Mouse (Mus musculus) lung, postnatal 36 days (tissue): Measurements from ENCODE around the gene Gpr152.

Source experiments
- DNase-seq: peaks from one replicate; pipeline ENCODE4 v3.0.0; 2022; ENCODE audit warnings: mixed read lengths

The Gpr152 gene

DNA sequence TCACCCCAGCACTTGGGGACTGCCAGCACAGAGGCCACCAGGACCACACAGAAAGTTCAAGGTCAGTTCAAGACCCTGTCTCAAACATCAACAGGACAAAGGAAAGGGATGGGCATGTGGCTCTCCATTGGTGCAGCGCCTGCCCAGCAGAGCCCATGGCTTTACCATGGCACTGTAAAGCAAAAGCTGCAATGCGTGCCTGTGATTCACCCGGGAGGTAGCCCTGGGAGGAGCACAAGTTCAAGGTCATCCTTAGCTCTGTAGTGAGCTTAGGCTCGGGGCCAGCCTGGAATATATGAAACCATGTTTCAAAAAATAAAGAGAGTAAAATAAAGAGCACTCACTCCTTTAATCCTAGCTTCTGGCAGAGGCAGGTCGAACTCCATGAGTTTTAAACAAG, 12.3 kb downstream of the Gpr152 start:
- no peak for DNase-seq

- no peak for DNase-seq
Observed at GRCm38 (mm10) chr19:4152445-4153231, 13.1 kb downstream of the Gpr152 start.

DNA sequence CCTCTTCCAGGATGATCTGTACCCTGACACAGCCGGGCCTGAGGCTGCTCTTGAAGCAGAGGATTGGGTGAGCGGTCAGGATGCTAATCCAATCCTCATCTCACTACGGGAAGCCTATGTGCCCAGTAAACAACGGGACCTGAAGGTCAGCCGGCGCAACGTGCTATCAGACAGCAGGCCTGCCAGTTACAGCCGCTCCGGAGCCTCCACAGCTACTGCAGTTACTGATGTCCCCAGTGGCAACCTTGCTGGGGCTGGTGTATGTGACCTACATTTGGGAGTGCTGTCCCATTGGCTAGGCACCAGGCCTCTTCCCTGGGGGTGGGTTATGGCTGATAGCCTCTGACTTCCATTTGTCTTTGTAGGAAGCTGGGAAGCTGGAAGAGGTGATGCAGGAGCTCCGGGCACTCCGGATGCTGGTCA, 13.7 kb downstream of the Gpr152 start, which contains the start of gene Ptprcap:
TSS of gene Ptprcap (plus strand) at position 373 of the 423 bp plus-strand sequence.
- no peak for DNase-seq

DNA sequence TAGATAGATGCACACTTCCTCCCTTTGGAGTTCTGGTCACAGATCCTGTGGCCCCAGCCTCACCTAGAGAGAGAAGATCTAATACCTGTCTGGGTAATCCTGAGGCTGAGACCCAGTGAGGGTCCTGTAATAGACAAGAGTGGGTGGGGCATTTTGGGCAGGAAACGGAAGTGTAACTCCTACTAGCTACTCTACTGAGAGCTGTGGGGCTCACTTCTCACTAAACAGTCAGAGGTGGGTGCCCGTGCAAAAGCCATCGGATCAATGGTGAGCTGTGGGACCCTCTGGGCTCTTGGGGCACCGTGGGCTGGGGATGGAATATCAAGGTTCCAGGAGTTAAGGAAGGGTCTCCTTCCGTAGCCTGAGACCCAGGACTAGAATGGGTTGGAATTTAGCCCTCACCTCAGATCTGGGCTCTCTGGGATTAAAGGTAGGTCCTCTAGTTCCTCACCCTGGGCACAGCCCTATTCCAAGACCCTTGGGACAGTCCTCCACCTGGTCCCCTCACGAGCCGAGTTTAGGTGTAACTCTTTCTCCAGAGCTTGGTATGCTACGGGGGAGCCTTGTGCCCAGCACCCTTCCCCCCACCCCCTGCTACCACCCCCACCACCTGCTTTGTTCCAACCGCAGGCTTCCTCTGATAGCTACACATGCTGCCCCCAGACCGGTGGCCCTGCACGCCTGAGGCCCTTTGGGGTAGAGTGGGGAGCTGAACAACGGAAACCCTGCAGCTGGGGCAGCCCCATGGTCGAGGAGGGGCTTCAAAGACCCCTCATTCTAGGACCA, 15.0 kb downstream of the Gpr152 start:
- peak; percentile 51 for DNase-seq

GRCm38 (mm10) chr19:4155223-4156072, 15.9 kb downstream of the Gpr152 start:
- no peak for DNase-seq

- no peak for DNase-seq
Observed at GRCm38 (mm10) chr19:4156073-4156579, 16.5 kb downstream of the Gpr152 start.

DNA sequence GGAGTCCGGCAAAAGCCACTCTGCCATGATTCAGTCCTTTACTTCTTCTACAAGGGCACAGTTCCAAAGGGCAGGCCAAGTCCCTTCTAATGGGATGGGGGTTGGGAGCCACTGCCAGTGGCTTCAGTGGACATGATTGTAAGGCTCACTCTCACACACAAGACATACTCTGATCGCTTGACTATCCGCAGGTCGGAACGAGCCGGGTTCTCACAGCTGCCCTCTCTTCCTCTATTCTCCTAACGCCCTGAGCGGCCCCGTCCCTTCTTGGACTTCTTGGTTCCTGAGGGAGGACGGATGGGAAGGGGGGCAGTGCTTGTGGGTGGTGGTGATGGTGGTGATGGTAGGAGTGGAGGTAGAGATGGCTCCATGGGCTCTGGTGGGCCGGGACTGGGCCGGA, 17.2 kb downstream of the Gpr152 start:
- no peak for DNase-seq

- no peak for DNase-seq
Observed at GRCm38 (mm10) chr19:4159049-4159448, 19.5 kb downstream of the Gpr152 start.

DNA sequence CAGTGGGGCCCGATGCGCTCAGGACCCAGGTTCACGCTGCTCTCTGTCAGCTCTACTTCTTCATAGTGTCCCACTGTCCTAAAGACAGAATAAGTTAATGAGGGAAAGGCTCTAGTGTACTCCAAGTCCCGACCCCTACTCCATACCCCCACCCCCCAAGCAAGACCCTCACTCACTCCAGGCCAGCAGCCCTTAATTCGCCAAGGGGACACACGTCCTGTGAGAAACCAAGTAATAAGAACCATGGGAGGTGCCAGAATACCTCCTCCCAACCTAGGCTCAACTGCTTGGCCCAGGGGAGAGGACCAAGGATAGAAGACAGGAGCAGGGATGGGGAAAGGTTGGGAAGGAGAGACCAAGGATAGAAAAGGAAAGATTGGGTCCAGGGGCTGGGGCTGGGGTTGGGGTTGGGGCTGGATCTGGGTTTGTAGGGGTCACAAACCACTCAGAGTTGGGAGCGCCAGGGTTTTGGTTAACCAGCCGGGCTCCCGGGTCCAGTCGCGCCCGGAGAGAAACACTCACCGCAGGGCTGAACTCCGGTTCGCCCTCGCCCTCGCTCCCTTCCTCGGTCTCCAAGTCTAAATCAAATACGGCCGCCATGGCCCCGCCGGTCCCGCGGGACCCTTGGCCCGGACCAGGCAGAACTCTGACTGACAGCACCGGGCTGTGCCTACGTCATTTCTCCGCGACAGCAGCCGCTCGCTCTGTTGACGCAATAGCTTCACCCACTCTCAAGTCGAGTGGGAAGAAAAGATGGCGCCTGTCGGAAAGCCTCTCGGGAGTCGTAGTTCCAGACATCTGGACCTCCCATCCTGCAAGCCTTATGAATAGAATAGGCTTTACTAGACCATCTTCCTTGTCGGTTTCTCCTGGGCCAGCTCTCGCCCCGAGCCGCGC, 23.3 kb downstream of the Gpr152 start, which contains the start of gene Rps6kb2:
TSS of gene Rps6kb2 (minus strand) at position 709 of the 897 bp plus-strand sequence.
- DNase-seq, result peak; percentile 99

DNA sequence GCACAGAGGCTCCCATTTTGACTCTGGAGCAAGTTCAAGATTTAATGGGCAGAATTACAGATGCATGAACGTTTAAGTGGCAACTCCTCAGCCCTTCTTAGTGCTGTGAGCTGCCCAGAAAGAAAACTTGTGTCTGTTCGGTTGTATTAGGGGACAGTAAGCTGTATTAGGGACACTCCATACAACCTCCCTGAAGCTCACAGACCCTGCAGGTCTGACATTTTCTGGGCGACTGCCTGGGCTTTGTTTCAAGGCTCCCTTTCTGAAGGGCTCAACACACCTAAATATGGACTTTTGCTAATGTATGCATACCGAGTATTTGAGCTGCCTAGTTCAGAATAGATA, 23.9 kb downstream of the Gpr152 start:
- DNase-seq, result no peak

DNA sequence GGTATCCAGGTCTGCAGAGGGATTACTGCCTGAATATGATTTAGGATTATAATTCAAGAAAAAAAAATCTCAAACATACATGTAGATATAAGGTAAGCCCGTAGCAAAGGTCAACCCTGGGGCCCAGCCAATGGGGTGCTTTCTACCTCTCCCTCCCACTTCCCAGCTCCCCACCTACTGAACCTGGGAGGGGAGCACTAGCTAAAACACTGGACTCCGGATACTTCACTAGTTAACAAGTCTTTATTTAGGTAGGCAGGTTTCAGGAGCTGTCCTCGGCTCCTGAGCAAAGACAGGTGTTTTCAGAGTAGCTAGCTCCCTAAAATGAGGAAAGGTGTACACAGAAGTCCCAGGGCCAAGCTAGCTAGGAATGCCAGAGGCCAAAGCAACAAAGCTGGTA, 24.5 kb downstream of the Gpr152 start:
- no peak for DNase-seq

- DNase-seq, result no peak
Observed at GRCm38 (mm10) chr19:4164721-4165120, 25.1 kb downstream of the Gpr152 start.

DNA sequence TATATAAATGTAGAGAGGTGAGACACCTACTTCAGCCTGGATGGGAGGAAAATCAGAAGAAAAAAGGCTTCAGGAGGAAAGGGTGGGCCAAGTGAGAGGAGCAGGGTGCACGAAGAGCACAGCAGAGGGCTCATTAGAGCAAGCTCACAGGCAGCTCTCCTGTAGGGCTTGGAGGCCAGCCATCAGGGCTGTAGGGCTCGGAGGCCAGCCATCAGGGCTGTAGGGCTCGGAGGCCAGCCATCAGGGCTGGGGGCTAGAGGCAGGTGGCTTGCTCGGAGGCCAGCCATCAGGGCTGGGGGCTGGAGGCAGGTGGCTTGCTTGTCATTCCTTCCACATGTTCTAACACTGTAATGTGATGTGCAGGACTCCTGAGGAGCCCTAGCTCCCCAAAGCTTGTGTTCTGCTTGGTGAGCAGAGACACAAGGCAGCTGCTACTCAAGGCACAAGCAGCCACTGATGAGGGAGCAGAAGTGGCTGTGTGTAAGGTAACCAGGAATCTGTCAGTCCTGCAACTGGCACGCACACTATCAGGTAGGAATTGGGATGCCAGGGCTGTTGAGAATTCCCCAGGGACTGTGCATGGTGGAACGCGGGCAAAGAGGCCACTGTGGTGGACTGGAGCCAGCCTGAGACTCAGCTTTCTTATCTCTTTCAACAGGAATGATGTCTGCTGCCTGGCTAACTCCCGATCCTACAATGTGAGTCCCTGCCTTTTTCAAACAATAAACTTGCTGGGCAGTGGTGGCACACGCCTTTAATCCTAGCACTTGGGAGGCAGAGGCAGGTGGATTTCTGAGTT, 27.3 kb downstream of the Gpr152 start:
- DNase-seq, result no peak

DNA sequence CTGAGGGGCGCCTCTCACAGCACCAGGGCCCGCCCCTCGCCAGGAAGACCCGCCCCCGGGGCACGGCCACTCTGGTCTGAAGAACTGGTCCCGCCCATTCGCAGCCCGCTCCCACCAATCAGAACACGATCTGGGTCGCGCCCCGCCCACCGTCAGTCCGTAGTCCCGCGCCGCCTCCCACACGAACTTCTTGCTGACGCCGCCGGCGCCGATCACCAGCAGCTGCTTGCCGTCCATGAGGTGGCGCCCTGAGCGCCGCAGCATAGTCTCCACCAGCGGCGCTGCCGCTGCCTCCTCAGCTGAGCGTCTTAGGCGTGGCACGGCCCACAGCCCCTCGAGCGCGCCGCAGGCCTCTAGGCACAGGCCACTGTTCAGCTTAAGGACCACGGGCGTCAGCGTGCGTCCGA, 29.8 kb downstream of the Gpr152 start:
- peak; percentile 99 for DNase-seq

GRCm38 (mm10) chr19:4169810-4170209, 30.2 kb downstream of the Gpr152 start:
- no peak for DNase-seq

DNA sequence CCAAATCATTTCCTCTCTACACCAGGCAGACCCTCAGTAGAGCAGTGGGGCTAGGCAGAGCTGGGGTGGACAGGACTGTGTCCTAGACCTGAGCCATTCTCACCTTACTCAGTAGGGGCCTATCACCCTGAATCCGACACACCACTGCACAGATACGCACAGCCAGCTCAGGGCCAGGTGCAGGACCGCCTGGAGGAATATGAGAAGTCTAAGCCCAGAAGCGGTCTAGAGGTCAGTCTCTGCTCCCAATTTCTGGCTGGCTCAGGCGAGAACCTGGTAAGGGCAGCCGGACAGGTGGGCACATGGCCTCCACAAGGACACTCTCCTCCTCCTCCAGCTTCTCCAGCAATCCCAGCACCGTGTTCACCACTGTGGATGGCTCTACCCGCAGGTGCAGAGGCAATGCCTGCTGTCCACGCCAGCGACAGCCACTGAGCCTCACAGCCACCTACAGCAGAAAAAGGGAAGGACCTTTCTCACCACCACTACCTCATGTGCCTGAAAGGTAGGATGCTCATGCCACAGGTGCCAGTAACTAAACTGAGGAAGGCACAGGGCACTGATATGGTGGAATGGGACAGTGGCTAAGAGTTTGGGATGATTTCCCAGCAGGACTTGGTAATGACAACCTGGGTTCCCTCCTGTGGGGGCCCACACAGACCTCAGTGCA, 31.3 kb downstream of the Gpr152 start:
- no peak for DNase-seq

DNA sequence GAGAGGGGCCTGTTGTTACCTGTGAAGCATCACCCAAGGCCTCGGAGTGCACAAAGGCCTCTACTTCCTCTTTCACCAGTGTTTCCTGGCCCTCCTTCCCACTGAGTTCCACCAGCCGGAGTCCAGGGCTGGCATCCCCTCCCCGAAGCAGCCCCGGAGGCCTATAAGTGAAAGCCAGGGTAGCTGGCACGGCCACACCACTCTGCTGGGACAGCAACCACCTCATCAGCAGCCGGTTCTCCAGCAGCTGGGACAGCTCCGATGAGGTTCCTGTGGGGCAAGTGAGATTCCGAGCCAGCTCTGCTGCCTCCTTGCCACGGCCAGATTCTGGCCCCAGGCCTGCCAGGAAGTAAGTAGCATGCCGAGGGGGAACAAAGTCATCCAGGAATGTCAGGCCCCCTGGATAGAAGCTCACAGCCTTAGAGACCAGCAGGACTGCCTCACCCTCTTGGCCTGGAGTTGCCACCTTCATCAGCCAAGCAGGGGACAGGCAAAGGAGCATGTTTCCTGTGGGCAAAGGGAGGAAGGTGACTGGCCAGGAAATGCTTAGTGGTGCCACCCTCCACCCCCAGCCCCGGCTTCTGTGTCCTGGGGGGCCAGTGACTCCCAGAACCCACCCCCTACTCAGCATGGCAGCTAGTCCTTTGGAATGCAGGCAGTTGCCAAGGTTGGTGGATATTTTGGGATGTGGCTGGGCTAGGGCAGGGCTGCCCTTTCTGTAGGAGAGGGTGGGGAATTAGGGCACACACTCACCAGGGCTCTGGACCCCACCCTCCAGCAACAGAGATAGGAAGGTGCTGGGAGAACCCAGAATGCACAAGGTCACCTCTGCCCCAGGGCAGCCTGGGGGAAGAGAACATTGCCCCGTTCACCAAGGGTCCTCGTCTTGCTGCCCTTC, 32.1 kb downstream of the Gpr152 start:
- peak; percentile 41 for DNase-seq

DNA sequence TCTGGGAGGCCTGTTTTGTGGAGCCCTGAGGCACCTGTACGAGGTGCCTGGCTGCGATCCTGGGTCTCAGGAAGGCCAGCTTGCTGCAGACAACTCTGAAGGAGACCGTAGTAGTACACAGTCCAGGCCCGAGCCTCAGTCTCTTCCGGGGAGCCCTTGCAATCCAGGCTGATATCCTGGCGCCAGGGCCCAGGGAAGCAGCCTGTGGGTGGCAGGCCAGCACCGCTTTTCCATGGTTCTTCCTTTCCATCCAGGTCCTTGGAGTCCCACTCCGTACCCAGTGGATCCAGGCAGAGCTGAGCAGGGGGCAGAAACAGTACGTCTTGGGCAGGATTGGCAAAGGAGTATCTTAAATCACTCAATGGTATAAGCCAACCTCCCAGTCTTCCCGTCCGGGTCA, 33.3 kb downstream of the Gpr152 start:
- DNase-seq, result no peak

- DNase-seq, result peak; percentile 56
Observed at GRCm38 (mm10) chr19:4175368-4175947, 35.9 kb downstream of the Gpr152 start, which contains the start of gene Carns1. TSS of gene Carns1 (minus strand) at chr19:4175479.
